Comparison of ENCODE assay signal across 15 mouse cellular contexts in the genomic region with DNA sequence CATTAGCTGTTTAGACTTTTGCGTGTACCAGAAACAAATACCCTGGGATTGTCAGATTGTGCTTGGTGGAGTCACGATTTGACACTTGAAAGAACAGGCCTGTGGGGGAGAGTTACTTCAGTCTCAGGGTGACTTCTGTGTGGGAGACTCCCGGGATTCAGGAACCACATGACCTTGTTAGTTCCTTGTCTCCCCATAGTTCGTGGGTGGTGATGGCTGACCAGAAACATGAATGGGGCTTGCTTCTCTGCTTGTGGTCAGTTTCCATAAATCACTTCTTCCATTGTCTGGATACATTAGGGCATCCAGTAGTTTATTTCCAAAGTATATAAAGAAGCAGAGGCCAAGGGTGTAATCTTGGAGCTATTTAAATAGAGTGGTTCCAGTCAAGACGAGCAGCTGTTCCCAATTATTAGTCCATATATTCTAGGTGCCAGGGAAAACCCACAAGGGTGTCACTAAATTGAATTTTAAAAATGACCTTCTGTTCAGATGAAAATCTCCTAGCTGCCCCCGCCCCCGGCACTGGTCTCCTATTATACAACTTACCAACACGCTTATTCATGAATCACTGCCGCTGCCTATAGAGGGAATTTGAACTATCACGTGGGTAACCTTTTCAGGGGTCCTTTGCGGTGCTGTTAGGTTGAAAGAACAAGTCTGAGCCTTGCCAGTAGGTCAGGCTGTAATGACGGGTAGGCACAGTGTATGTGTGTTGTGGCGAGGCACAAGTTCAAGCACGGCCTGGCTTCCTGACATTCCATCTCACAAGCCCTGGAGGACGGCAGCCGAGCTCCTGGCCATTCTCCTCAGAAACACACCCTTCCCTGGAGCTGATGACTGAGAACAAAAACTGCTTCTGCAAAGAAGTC.
DNase-seq lines count a peak whose midpoint lies in the region; ATAC-seq and TF ChIP-seq lines count a peak whose summit lies in the region.
"Had no signal": no experiment of that assay in that cellular context is flagged by ENCODE, and none has a peak within 500 bp of the region (broad histone marks: within the 10 kb centered on the region; RNA-seq: fewer than 3 reads in every experiment).

No protein-coding gene starts in this region.

- no peaks in the 10 kb centered on the region for H3K36me3 ChIP-seq in neural tube, embryonic 12.5 days
- no peaks in the 10 kb centered on the region for H3K36me3 ChIP-seq in limb, embryonic 11.5 days (ENCODE audit: control insufficient read depth, insufficient read depth, low read length)
- no peaks in the 10 kb centered on the region for H3K36me3 ChIP-seq in thymus, adult 2 months (ENCODE audit: control insufficient read depth, insufficient read depth, low read length)
- H3K36me3 ChIP-seq: hindbrain, embryonic 15.5 days; lung, embryonic 15.5 days had no signal

- peaks cover 5% of the 10 kb centered on the region; the same call in 1 of the 2 replicates for H3K4me1 ChIP-seq in neural tube, embryonic 12.5 days
- peaks cover 17% of the 10 kb centered on the region; the same call in 1 of the 2 replicates for H3K4me1 ChIP-seq in limb, embryonic 11.5 days (ENCODE audit: control insufficient read depth, insufficient read depth, low read length)
- H3K4me1 ChIP-seq in thymus, adult 2 months (replicated peaks; ENCODE audit: control insufficient read depth, insufficient read depth, low read length): no peaks in the 10 kb centered on the region
- H3K4me1 ChIP-seq: hindbrain, embryonic 15.5 days; lung, embryonic 15.5 days had no signal

- no peak overlapping the region for H3K4me2 ChIP-seq in neural tube, embryonic 12.5 days (replicated peaks)
- no peak overlapping the region; the same call in 1 of the 2 replicates for H3K4me2 ChIP-seq in limb, embryonic 11.5 days (ENCODE audit: low read depth, severe bottlenecking)
- H3K4me2 ChIP-seq: hindbrain, embryonic 15.5 days; liver, embryonic 11.5 days; lung, embryonic 15.5 days had no signal

- no peak for TF ChIP-seq POLR2A in thymus, adult 2 months (IDR thresholded peaks at IDR 0.05; ENCODE audit: control insufficient read depth, extremely low read depth, insufficient read depth, low read length, poor library complexity)

- ATAC-seq in neural tube, embryonic 12.5 days (ENCODE audit: low FRiP score, low read depth): peak; percentile 44
- ATAC-seq in limb, embryonic 11.5 days (ENCODE audit: insufficient number of reproducible peaks, low FRiP score, low TSS enrichment, low read depth): peak; percentile 67; the same call in 1 of the 2 replicates
- ATAC-seq in frontal cortex, adult (ENCODE audit: low TSS enrichment): no peak

- no peaks in the 10 kb centered on the region for H3K9me3 ChIP-seq in neural tube, embryonic 12.5 days
- no peaks in the 10 kb centered on the region for H3K9me3 ChIP-seq in limb, embryonic 11.5 days (ENCODE audit: control insufficient read depth, low read length)
- H3K9me3 ChIP-seq: hindbrain, embryonic 15.5 days; lung, embryonic 15.5 days had no signal

- H3K9ac ChIP-seq in neural tube, embryonic 12.5 days: no peak overlapping the region
- no peak overlapping the region for H3K9ac ChIP-seq in limb, embryonic 11.5 days (ENCODE audit: low read length)
- H3K9ac ChIP-seq: hindbrain, embryonic 15.5 days; lung, embryonic 15.5 days had no signal

- TF ChIP-seq CTCF in thymus, adult 2 months (IDR thresholded peaks at IDR 0.05; ENCODE audit: borderline replicate concordance, control insufficient read depth, extremely low read depth, insufficient read depth, low read length, poor library complexity): no peak

- no peaks in the 10 kb centered on the region; the same call in 1 of the 2 replicates for H3K27me3 ChIP-seq in neural tube, embryonic 12.5 days (replicated peaks)
- H3K27me3 ChIP-seq in limb, embryonic 11.5 days (ENCODE audit: control insufficient read depth, insufficient read depth, low read length): no peaks in the 10 kb centered on the region
- H3K27me3 ChIP-seq in thymus, adult 2 months (ENCODE audit: control insufficient read depth, insufficient read depth, low read length): no peaks in the 10 kb centered on the region
- H3K27me3 ChIP-seq: hindbrain, embryonic 15.5 days; lung, embryonic 15.5 days had no signal

- peak; percentile 10 for DNase-seq in gastrocnemius, adult 18-20 months (ENCODE audit: low spot score)
- DNase-seq in gastrocnemius, postnatal 25 days: no peak
- no peak for DNase-seq in neural tube, embryonic 10.5 days (ENCODE audit: extremely low spot score, low spot score)
- peak; percentile 70 for DNase-seq in limb, embryonic 11.5 days (ENCODE audit: low spot score)
- DNase-seq in thymus, adult 2 months: no peak
- no peak for DNase-seq in thymus, postnatal 14 days
- DNase-seq: adrenal gland, postnatal 36 days; cerebellum, postnatal 14 days; kidney, postnatal 25 days had no signal

- no peak overlapping the region for H3K27ac ChIP-seq in neural tube, embryonic 12.5 days
- peak overlapping the region; percentile 56; the same call in 1 of the 2 replicates for H3K27ac ChIP-seq in limb, embryonic 11.5 days (replicated peaks; ENCODE audit: low read depth, low read length)
- H3K27ac ChIP-seq in thymus, adult 2 months (ENCODE audit: control insufficient read depth, insufficient read depth, low read length): no peak overlapping the region
- H3K27ac ChIP-seq: hindbrain, embryonic 15.5 days; lung, embryonic 15.5 days had no signal

- WGBS in neural tube, embryonic 12.5 days: 33% methylated on average over 16 of the region's 16 CpGs
- WGBS in limb, embryonic 11.5 days: 25% methylated on average over 16 of the region's 16 CpGs
- 93% methylated on average over 16 of the region's 16 CpGs for WGBS in thymus, adult 2 months

- no peak overlapping the region for H3K4me3 ChIP-seq in neural tube, embryonic 12.5 days
- no peak overlapping the region for H3K4me3 ChIP-seq in limb, embryonic 11.5 days (ENCODE audit: low read depth, low read length)
- no peak overlapping the region for H3K4me3 ChIP-seq in thymus, adult 2 months (ENCODE audit: control insufficient read depth, insufficient read depth, low read length)
- H3K4me3 ChIP-seq: erythroblast, embryonic 14.5 days; hindbrain, embryonic 15.5 days; lung, embryonic 15.5 days had no signal

Comparison
In these comparisons a context has a peak if more than half of its experiments do, and no peak if none do; other contexts are left out.
1. DNase-seq: peak in gastrocnemius, adult 18-20 months (single experiment) and limb, embryonic 11.5 days (single experiment); none in gastrocnemius, postnatal 25 days (single experiment), neural tube, embryonic 10.5 days (single experiment), thymus, adult 2 months (single experiment) and thymus, postnatal 14 days (single experiment).